Comparison of ENCODE assay signal across 8 mouse cellular contexts in genomic region chr7:30194884-30195283, GRCm38 (mm10). TPM values are rescaled to one million over a fixed set of nuclear protein-coding genes. Genes with fewer than 3 reads are reported as not detected.
DNase-seq lines count a peak whose midpoint lies in the region; ATAC-seq and TF ChIP-seq lines count a peak whose summit lies in the region.

No protein-coding gene starts in this region.

- H3K4me1 ChIP-seq in bone marrow, adult 2 months (ENCODE audit: control insufficient read depth, insufficient read depth, low read length), result no peaks in the 10 kb centered on the region; the same call in 1 of the 2 replicates
- peaks cover 24% of the 10 kb centered on the region for H3K4me1 ChIP-seq in embryonic facial prominence, embryonic 15.5 days
- peaks cover 40% of the 10 kb centered on the region for H3K4me1 ChIP-seq in heart, embryonic 10.5 days
- H3K4me1 ChIP-seq in kidney, embryonic 15.5 days, result peaks cover 59% of the 10 kb centered on the region

- H3K27me3 ChIP-seq in embryonic facial prominence, embryonic 15.5 days, result no peaks in the 10 kb centered on the region
- no peaks in the 10 kb centered on the region for H3K27me3 ChIP-seq in heart, embryonic 10.5 days (ENCODE audit: insufficient read depth, poor library complexity, severe bottlenecking)
- H3K27me3 ChIP-seq in kidney, embryonic 15.5 days, result no peaks in the 10 kb centered on the region

- peaks cover 27% of the 10 kb centered on the region for H3K36me3 ChIP-seq in embryonic facial prominence, embryonic 15.5 days
- peaks cover 29% of the 10 kb centered on the region for H3K36me3 ChIP-seq in heart, embryonic 10.5 days
- peaks cover 29% of the 10 kb centered on the region for H3K36me3 ChIP-seq in kidney, embryonic 15.5 days

- peak overlapping the region; percentile 90 for H3K4me3 ChIP-seq in bone marrow, adult 2 months (replicated peaks; ENCODE audit: control insufficient read depth, low read depth, low read length)
- H3K4me3 ChIP-seq in embryonic facial prominence, embryonic 15.5 days (replicated peaks), result peak overlapping the region; percentile 76
- peak overlapping the region; percentile 85 for H3K4me3 ChIP-seq in heart, embryonic 10.5 days
- peak overlapping the region; percentile 77 for H3K4me3 ChIP-seq in kidney, embryonic 15.5 days (replicated peaks)

- ATAC-seq in embryonic facial prominence, embryonic 15.5 days (ENCODE audit: insufficient number of reproducible peaks, low FRiP score, low TSS enrichment, low read depth), result peak; percentile 89
- ATAC-seq in kidney, embryonic 15.5 days (replicated peaks; ENCODE audit: low FRiP score), result peak; percentile 89
- peak; percentile 90 for ATAC-seq in monocyte, adult 5-6 weeks (replicated peaks; ENCODE audit: insufficient number of reproducible peaks, low FRiP score, low TSS enrichment, poor library complexity, severe bottlenecking)

- H3K9ac ChIP-seq in embryonic facial prominence, embryonic 15.5 days, result peak overlapping the region; percentile 73
- H3K9ac ChIP-seq in kidney, embryonic 15.5 days, result peak overlapping the region; percentile 72

- DNase-seq in 416B (ENCODE audit: low read depth) (peak; percentile 97), liver (peak; percentile 99)
- peak; percentile 99 for DNase-seq in heart, embryonic 10.5 days (ENCODE audit: low spot score)
- DNase-seq in spleen, postnatal 4 days (ENCODE audit: low spot score in 2 of 2), result peak; percentile 95 to 98

- peak overlapping the region; percentile 67 for H3K4me2 ChIP-seq in embryonic facial prominence, embryonic 15.5 days (replicated peaks)
- peak overlapping the region; percentile 84 for H3K4me2 ChIP-seq in kidney, embryonic 15.5 days

- peak overlapping the region; percentile 83 for H3K27ac ChIP-seq in bone marrow, adult 2 months (ENCODE audit: control insufficient read depth, insufficient read depth, low read depth, low read length, poor library complexity)
- peak overlapping the region; percentile 93 for H3K27ac ChIP-seq in embryonic facial prominence, embryonic 15.5 days (replicated peaks)
- peak overlapping the region; percentile 90 for H3K27ac ChIP-seq in heart, embryonic 10.5 days
- peak overlapping the region; percentile 93 for H3K27ac ChIP-seq in kidney, embryonic 15.5 days

- peak; percentile 81; the same call in 1 of the 2 replicates for TF ChIP-seq POLR2A in bone marrow, adult 2 months (IDR thresholded peaks at IDR 0.05; ENCODE audit: borderline replicate concordance, control insufficient read depth, low read depth, low read length)

- TF ChIP-seq CTCF in bone marrow, adult 2 months (IDR thresholded peaks at IDR 0.05; ENCODE audit: control insufficient read depth, insufficient read depth, low read length), result no peak

- under 1% methylated on average over 28 of the region's 28 CpGs for WGBS in bone marrow, adult 2 months
- WGBS in embryonic facial prominence, embryonic 15.5 days, result under 1% methylated on average over 28 of the region's 28 CpGs
- WGBS in heart, embryonic 10.5 days, result under 1% methylated on average over 28 of the region's 28 CpGs
- under 1% methylated on average over 28 of the region's 28 CpGs for WGBS in kidney, embryonic 15.5 days

- H3K9me3 ChIP-seq in embryonic facial prominence, embryonic 15.5 days (replicated peaks), result no peaks in the 10 kb centered on the region
- H3K9me3 ChIP-seq in heart, embryonic 10.5 days, result no peaks in the 10 kb centered on the region
- H3K9me3 ChIP-seq in kidney, embryonic 15.5 days (replicated peaks), result no peaks in the 10 kb centered on the region

RNA-seq across cellular contexts. Expression of gene Capns1, which starts 3.7 kb away (rescaled TPM):
- 120 and 171 TPM in 2 replicates for polyA plus RNA-seq in bone marrow, adult 2 months (2011; ENCODE audit: insufficient read depth, insufficient read length, low replicate concordance, missing spikeins)
- polyA plus RNA-seq in embryonic facial prominence, embryonic 15.5 days (2015; fragmentation: Nextera tagmentation; extraction: Ambion mirVana), result 111 and 113 TPM in 2 replicates
- 76.6 and 84.1 TPM in 2 replicates for polyA plus RNA-seq in heart, embryonic 10.5 days (2016; fragmentation: Nextera tagmentation; extraction: Ambion mirVana)
- polyA plus RNA-seq in kidney, embryonic 15.5 days (2015; fragmentation: Nextera tagmentation; extraction: Ambion mirVana), result 90.8 and 98.8 TPM in 2 replicates
- total RNA-seq in monocyte, adult 5-6 weeks (2017), result 217 to 229 TPM (median 219 TPM) in 3 replicates

RNA-seq across cellular contexts. Expression of gene Cox7a1, which starts 10.9 kb away (rescaled TPM):
- polyA plus RNA-seq in bone marrow, adult 2 months (2011; ENCODE audit: insufficient read depth, insufficient read length, low replicate concordance, missing spikeins), result 6.8 TPM in 1 of 2 replicates, not detected in the other
- 6.4 and 6.5 TPM in 2 replicates for polyA plus RNA-seq in embryonic facial prominence, embryonic 15.5 days (2015; fragmentation: Nextera tagmentation; extraction: Ambion mirVana)
- 163 and 277 TPM in 2 replicates for polyA plus RNA-seq in heart, embryonic 10.5 days (2016; fragmentation: Nextera tagmentation; extraction: Ambion mirVana)
- 11.1 and 11.7 TPM in 2 replicates for polyA plus RNA-seq in kidney, embryonic 15.5 days (2015; fragmentation: Nextera tagmentation; extraction: Ambion mirVana)
- not detected in 3 replicates for total RNA-seq in monocyte, adult 5-6 weeks (2017)

RNA-seq across cellular contexts. Expression of gene Zfp146, which starts 25.3 kb away (rescaled TPM):
- 11.2 and 13.7 TPM in 2 replicates for polyA plus RNA-seq in bone marrow, adult 2 months (2011; ENCODE audit: insufficient read depth, insufficient read length, low replicate concordance, missing spikeins)
- polyA plus RNA-seq in embryonic facial prominence, embryonic 15.5 days (2015; fragmentation: Nextera tagmentation; extraction: Ambion mirVana), result 13.6 and 17.7 TPM in 2 replicates
- 8.6 and 9.5 TPM in 2 replicates for polyA plus RNA-seq in heart, embryonic 10.5 days (2016; fragmentation: Nextera tagmentation; extraction: Ambion mirVana)
- 17.8 and 20.2 TPM in 2 replicates for polyA plus RNA-seq in kidney, embryonic 15.5 days (2015; fragmentation: Nextera tagmentation; extraction: Ambion mirVana)
- total RNA-seq in monocyte, adult 5-6 weeks (2017), result 26.9 to 47.7 TPM (median 40.3 TPM) in 3 replicates

RNA-seq across cellular contexts. Expression of gene Polr2i, which starts 36.9 kb away (rescaled TPM):
- polyA plus RNA-seq in bone marrow, adult 2 months (2011; ENCODE audit: insufficient read depth, insufficient read length, low replicate concordance, missing spikeins), result 41.5 and 50.8 TPM in 2 replicates
- polyA plus RNA-seq in embryonic facial prominence, embryonic 15.5 days (2015; fragmentation: Nextera tagmentation; extraction: Ambion mirVana), result 155 and 160 TPM in 2 replicates
- 122 and 127 TPM in 2 replicates for polyA plus RNA-seq in heart, embryonic 10.5 days (2016; fragmentation: Nextera tagmentation; extraction: Ambion mirVana)
- polyA plus RNA-seq in kidney, embryonic 15.5 days (2015; fragmentation: Nextera tagmentation; extraction: Ambion mirVana), result 148 and 152 TPM in 2 replicates
- total RNA-seq in monocyte, adult 5-6 weeks (2017), result 29.5 to 52.1 TPM (median 49.3 TPM) in 3 replicates

RNA-seq across cellular contexts. Expression of gene Tbcb, which starts 37.2 kb away (rescaled TPM):
- 24.0 and 67.8 TPM in 2 replicates for polyA plus RNA-seq in bone marrow, adult 2 months (2011; ENCODE audit: insufficient read depth, insufficient read length, low replicate concordance, missing spikeins)
- 172 and 177 TPM in 2 replicates for polyA plus RNA-seq in embryonic facial prominence, embryonic 15.5 days (2015; fragmentation: Nextera tagmentation; extraction: Ambion mirVana)
- 212 and 246 TPM in 2 replicates for polyA plus RNA-seq in heart, embryonic 10.5 days (2016; fragmentation: Nextera tagmentation; extraction: Ambion mirVana)
- 174 and 190 TPM in 2 replicates for polyA plus RNA-seq in kidney, embryonic 15.5 days (2015; fragmentation: Nextera tagmentation; extraction: Ambion mirVana)
- 32.7 to 60.7 TPM (median 37.0 TPM) in 3 replicates for total RNA-seq in monocyte, adult 5-6 weeks (2017)

Comparison
In these comparisons a context has a peak if more than half of its experiments do, and no peak if none do; other contexts are left out.
1. Peak in every context shown above with its lines: DNase-seq, ATAC-seq, H3K4me3 ChIP-seq and H3K27ac ChIP-seq.
2. RNA of gene Cox7a1, which starts 10.9 kb away (polyA plus RNA-seq): 163 to 277 TPM in heart, embryonic 10.5 days; 11.1 to 11.7 TPM in kidney, embryonic 15.5 days, 6.8 TPM in bone marrow, adult 2 months and 6.4 to 6.5 TPM in embryonic facial prominence, embryonic 15.5 days; every median in the first group is over 10 times any median in the second.